Mouse (Mus musculus) cerebellum, postnatal 10 days (tissue): ENCODE results near the gene Proser3.
"Not testable (repeated sequence)": the region's sequence is repeated elsewhere in the genome, so short reads cannot be mapped to it uniquely, and the experiment has no call there.

ENCODE experiments used
- DNase-seq, 2 experiments: peaks; one replicate each; pipeline ENCODE4 v3.0.0; 2021; ENCODE audit warnings: mixed read lengths in 2 of 2

The Proser3 gene

DNA sequence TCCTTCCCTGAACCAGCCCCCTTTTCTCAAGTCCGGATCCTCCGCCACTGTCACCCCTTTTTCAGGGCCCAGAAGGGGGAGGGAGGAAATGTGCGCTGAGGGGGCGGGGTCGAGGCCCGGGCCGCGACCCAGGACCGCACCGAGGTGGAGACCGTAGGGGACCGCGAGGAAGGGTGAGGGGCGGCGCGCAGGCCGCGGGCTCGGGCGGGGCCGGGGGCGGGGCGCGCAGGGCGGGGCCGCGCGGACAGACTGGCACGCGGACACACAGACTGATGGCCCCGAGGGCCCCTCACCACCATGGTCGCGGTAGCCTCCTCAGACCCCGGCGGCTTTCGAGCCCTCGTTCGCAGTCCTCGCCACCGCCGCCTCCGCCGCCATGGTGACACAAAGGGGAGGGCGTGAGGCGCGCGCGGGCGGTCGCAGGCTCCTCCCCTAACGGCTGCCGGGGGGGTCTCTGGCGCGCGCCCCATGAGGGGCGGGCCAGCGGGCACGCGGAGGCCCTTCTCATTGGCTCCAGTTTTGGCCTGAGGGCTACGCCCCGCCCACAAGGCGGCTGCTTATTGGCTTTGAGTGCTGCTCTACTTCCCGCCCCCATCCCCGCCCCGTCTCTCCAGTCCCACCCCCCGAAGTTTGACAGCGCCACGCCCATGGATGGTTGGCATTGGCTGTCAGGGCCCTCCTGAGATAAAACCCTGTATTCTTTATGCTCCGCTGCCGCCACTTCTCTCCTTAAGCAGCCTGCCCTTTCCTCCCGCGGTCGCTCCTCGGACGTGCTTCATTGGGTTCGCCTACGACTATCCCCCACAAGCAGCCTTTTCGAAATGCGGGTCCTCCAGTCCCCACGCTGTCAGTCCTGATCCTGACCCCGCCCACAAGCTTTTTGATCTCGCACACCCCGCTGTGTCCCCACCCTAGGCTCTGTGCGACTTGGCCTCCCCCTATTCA is 17.2 kb downstream of the Proser3 start, which contains the start of gene Arhgap33:
Gene Arhgap33 (minus strand): TSS at position 428 of the 945 bp plus-strand sequence.
- peak; percentile 99 for DNase-seq

DNA sequence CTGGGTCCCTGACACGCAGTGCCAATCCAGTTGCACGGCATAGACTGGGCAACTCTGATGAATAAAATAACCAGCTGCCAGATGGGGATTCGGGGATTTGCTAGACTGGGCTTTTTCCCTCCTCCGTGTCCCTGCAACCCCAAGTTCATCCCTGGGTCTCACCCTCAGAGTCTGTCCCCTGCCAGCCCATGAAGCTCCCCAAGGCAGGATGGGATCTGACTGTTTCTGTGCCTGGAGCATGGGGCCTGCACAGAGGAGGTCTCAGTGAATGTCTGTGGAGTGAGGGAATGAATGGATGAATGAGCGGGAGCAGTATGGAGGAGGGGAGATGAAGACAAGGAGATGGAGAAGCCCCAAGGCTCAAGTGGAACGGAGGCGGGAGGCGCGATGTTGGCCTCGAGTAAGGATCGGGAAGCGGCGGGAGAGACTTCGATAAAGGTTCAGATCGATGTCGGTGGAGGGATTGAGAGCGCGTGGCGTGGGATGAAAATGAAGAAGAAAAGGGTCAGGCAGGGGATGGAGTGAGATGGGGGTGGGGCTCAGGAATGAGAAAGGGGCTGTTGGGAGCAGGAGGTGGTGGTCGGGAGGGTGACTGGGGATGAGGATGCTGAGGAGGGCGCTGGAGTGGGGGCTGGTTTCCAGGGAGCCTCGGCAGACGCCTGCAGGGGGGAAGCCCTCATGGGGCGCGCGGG is 18.0 kb downstream of the Proser3 start:
- no peak for DNase-seq

- DNase-seq, result peak; percentile 43 to 61
These were observed 19.2 kb downstream of the Proser3 start for GRCm38 (mm10) chr7:30532931-30533330.

- DNase-seq, result no peak
These were observed 20.7 kb downstream of the Proser3 start for GRCm38 (mm10) chr7:30531291-30531815.

GRCm38 (mm10) chr7:30526981-30527380 is 25.1 kb downstream of the Proser3 start:
- DNase-seq, result no peak

- peak in 1 of 2 experiments; percentile 12 for DNase-seq
These were observed 25.7 kb downstream of the Proser3 start for GRCm38 (mm10) chr7:30526399-30526798.

- DNase-seq, result no peak
These were observed 26.1 kb downstream of the Proser3 start for GRCm38 (mm10) chr7:30525954-30526353.

DNA sequence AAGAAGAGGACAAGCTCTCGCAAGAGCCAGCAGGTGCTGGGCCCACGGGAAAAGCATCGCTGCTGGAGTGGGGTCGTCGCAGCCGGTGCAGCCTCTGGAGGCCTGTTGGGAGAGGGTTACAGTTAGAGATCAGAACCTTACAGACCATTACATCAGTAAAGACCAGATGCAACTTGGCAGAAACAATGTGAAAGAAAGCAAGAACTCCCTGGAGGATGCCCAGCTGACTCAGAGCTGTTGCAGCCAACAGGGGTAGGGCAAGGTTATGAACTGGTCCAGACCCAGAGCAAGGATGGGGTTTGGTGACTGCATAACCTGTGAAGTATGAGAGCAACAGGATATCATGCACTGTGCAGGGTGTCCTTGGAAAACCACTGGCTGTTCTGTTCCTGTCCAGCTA is 27.6 kb downstream of the Proser3 start:
- no peak for DNase-seq

- DNase-seq, result no peak
These were observed 29.2 kb downstream of the Proser3 start for GRCm38 (mm10) chr7:30522871-30523270.

DNA sequence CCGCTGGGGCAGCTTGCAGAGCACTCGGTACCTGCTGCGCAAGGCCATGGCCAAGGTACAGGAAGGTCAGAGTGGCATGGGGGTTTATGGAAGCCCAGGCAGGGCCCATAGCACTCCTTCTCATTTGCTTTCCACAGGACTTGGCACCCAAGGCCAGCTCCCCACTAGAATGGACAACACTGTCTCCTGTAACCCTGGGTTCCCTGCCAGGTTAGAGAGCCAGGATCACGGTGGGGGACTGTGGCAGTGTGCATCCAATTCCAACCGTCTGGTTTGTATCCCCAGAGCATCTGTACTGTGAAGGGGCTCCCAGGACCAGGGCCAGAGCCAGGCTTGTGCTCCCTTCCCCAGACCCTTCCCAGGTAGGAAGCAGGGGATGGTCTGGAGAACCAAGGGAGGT is 31.2 kb downstream of the Proser3 start:
- DNase-seq, result peak; percentile 79 to 85

- peak; percentile 60 to 67 for DNase-seq
These were observed 31.7 kb downstream of the Proser3 start for GRCm38 (mm10) chr7:30520396-30520795.

GRCm38 (mm10) chr7:30518325-30518724 is 33.8 kb downstream of the Proser3 start:
- DNase-seq, result no peak

- no peak for DNase-seq
These were observed 36.9 kb downstream of the Proser3 start for GRCm38 (mm10) chr7:30515003-30515760.

GRCm38 (mm10) chr7:30508061-30508460 is 44.0 kb downstream of the Proser3 start:
- DNase-seq, result no peak

DNA sequence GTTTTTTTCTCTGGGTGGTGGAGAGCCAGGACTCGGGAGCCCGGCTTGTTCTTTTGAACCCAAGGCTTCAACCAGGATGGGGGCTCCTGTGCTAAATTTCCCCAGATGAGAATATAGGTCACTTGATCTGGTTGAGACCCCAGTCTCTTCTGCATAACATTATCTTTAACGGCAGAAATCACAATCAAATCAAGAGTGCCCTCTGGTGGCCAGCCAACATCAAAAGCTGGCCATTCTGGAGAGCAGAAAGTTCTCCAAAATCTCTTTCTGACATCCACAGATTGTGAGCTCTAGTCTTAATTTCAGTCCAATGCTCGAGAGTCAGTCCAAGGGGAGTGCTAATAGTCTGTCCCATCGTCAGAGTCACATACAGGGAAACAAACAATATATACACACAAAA is 50.9 kb downstream of the Proser3 start:
- DNase-seq, result peak; percentile 38 to 46

GRCm38 (mm10) chr7:30495506-30496042 is 56.5 kb downstream of the Proser3 start:
- not testable (repeated sequence) for DNase-seq

- no peak for DNase-seq
These were observed 58.6 kb downstream of the Proser3 start, which contains the start of gene Prodh2 for GRCm38 (mm10) chr7:30493401-30493931. Prodh2 (plus strand) TSS chr7:30493622.

- peak; percentile 94 to 97 for DNase-seq
These were observed 59.3 kb downstream of the Proser3 start for GRCm38 (mm10) chr7:30492765-30493164.

DNA sequence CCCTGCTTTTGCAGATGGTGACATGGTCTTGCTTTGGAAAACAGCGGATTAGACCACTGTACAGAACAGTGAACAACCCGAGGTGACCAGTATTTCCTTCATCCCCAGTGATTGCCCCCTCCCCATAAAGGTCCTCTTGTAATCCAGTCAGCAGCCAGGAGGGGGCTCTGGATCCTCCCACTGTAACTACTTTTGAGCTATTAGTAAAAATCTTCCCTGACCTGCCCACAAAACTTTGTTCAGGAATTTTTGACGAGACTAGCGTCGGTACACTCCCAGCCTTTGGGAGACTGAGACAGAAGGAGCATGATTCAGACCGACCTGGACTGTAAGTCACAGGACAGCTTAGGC is 61.2 kb downstream of the Proser3 start:
- no peak for DNase-seq

- DNase-seq, result peak; percentile 74 to 83
These were observed 61.7 kb downstream of the Proser3 start for GRCm38 (mm10) chr7:30490251-30490956.
